Comparison of ENCODE assay signal across 20 mouse cellular contexts in the genomic region with DNA sequence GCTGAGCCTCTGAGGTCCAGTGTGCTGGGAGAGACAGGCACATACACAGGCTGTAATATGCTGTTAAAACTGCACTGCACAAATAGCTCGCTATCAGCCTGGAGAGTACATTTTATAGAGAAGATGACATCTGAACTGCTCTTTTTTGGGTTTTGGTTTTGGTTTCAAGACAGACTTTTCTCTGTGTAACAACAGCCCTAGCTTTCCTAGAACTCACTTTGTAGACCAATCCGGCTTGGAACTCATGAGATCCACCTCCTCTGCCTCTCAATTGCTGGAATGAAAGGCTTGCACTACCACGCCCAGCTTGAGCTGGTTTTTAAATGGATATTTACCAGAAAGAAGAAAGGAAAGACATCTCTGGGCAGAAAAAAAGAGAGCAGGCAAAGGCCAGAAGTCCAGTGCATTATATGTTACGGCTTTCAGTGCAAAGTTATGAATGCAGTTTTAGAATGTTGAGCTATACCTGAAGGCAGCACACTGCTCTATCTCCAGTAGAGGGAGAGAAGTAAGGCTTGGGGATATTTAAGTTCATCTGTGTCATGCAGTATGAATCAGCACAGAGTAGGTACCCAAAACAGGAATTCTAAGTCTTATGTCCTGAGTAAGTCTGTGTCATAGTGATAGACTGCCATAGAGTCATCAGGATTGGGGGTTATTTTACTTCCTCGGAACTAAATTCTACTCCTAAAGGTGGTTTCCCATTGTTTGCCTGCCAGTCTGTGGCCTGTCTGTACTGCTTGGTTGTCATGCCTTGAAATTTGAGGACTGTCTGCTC. TPM values are rescaled to one million over a fixed set of nuclear protein-coding genes. Genes with fewer than 3 reads are reported as not detected.
DNase-seq lines count a peak whose midpoint lies in the region; ATAC-seq and TF ChIP-seq lines count a peak whose summit lies in the region.
"Had no signal": no experiment of that assay in that cellular context is flagged by ENCODE, and none has a peak within 500 bp of the region (broad histone marks: within the 10 kb centered on the region; RNA-seq: fewer than 3 reads in every experiment).

No protein-coding gene starts in this region.

- peaks cover 48% of the 10 kb centered on the region for H3K36me3 ChIP-seq in megakaryocyte, embryonic 14.5 days (replicated peaks; ENCODE audit: low read length)
- peaks cover 3 to 21% of the 10 kb centered on the region in 2 experiments for H3K36me3 ChIP-seq in CH12.LX (replicated peaks in 1 of 2; ENCODE audit: control insufficient read depth in 1 of 2, insufficient read depth in 1 of 2, low read length in 1 of 2)
- H3K36me3 ChIP-seq in embryonic facial prominence, embryonic 13.5 days: no peaks in the 10 kb centered on the region
- H3K36me3 ChIP-seq in small intestine, adult 2 months (ENCODE audit: control insufficient read depth, insufficient read depth, low read length): peaks cover 6% of the 10 kb centered on the region
- H3K36me3 ChIP-seq: forebrain, embryonic 12.5 days; hindbrain, embryonic 12.5 days had no signal

- 77% methylated on average over 5 of the region's 5 CpGs for WGBS in embryonic facial prominence, embryonic 13.5 days
- WGBS in small intestine, adult 2 months: 63% methylated on average over 5 of the region's 5 CpGs

- intact Hi-C loops in left cerebral cortex, postnatal 10 days (cut with DNase I): no loop called here

- ATAC-seq in megakaryocyte, adult 5-6 weeks (ENCODE audit: poor library complexity, severe bottlenecking): no peak
- no peak for ATAC-seq in embryonic facial prominence, embryonic 13.5 days (ENCODE audit: insufficient number of reproducible peaks, insufficient read depth, low FRiP score, low TSS enrichment, low read depth)
- ATAC-seq: intestine, embryonic 16.5 days had no signal

- peaks cover 5% of the 10 kb centered on the region; the same call in 1 of the 2 replicates for H3K79me2 ChIP-seq in CH12.LX (replicated peaks; ENCODE audit: control insufficient read depth, extremely low read depth, insufficient read depth, poor library complexity, severe bottlenecking)

- no peak for TF ChIP-seq POLR2A in CH12.LX (IDR thresholded peaks at IDR 0.05; ENCODE audit: low read depth, low read length)
- TF ChIP-seq POLR2A in small intestine, adult 2 months (IDR thresholded peaks at IDR 0.05; ENCODE audit: low read depth, low read length): no peak

- in situ Hi-C loops in CH12.LX (cut with MboI; ENCODE audit: low pct_ligation_motif_present, low pct_unique_long_range_greater_than_20kb, low sequenced_read_pairs): no loop called here

- peak overlapping the region; percentile 86 for H3K4me3 ChIP-seq in megakaryocyte, embryonic 14.5 days (replicated peaks)
- H3K4me3 ChIP-seq in CH12.LX (replicated peaks in 1 of 3; ENCODE audit: low read depth in 2 of 3, low read length in 2 of 3, poor library complexity in 1 of 3): no peak overlapping the region
- H3K4me3 ChIP-seq in embryonic facial prominence, embryonic 13.5 days: no peak overlapping the region
- no peak overlapping the region for H3K4me3 ChIP-seq in small intestine, adult 2 months (ENCODE audit: low read depth, low read length)
- H3K4me3 ChIP-seq: forebrain, embryonic 12.5 days; hindbrain, embryonic 12.5 days had no signal

- H3K9ac ChIP-seq in CH12.LX (ENCODE audit: insufficient read depth, low read depth): no peak overlapping the region
- no peak overlapping the region for H3K9ac ChIP-seq in embryonic facial prominence, embryonic 13.5 days
- H3K9ac ChIP-seq: forebrain, embryonic 12.5 days; hindbrain, embryonic 12.5 days; liver, embryonic 14.5 days had no signal

- H3K4me1 ChIP-seq in megakaryocyte, embryonic 14.5 days: peaks cover 86% of the 10 kb centered on the region
- H3K4me1 ChIP-seq in CH12.LX (ENCODE audit: control insufficient read depth in 1 of 2, insufficient read depth in 2 of 2): peaks cover 9 to 49% of the 10 kb centered on the region in 2 experiments
- peaks cover 13% of the 10 kb centered on the region for H3K4me1 ChIP-seq in embryonic facial prominence, embryonic 13.5 days
- peaks cover 18% of the 10 kb centered on the region; the same call in 1 of the 2 replicates for H3K4me1 ChIP-seq in small intestine, adult 2 months (ENCODE audit: control insufficient read depth, insufficient read depth, insufficient read length, low read length)
- H3K4me1 ChIP-seq: forebrain, embryonic 12.5 days; hindbrain, embryonic 12.5 days had no signal

- TF ChIP-seq EP300 in CH12.LX (IDR thresholded peaks at IDR 0.05; ENCODE audit: low read length): no peak

- no peaks in the 10 kb centered on the region for H3K9me3 ChIP-seq in megakaryocyte, embryonic 14.5 days
- no peaks in the 10 kb centered on the region for H3K9me3 ChIP-seq in CH12.LX (replicated peaks; ENCODE audit: low read length)
- no peaks in the 10 kb centered on the region for H3K9me3 ChIP-seq in embryonic facial prominence, embryonic 13.5 days
- H3K9me3 ChIP-seq: forebrain, embryonic 12.5 days; hindbrain, embryonic 12.5 days had no signal

- peak overlapping the region; percentile 17; the same call in 1 of the 2 replicates for H3K4me2 ChIP-seq in CH12.LX (ENCODE audit: insufficient read depth, low read depth, poor library complexity, severe bottlenecking)
- no peak overlapping the region for H3K4me2 ChIP-seq in embryonic facial prominence, embryonic 13.5 days
- H3K4me2 ChIP-seq: forebrain, embryonic 12.5 days; hindbrain, embryonic 12.5 days had no signal

- TF ChIP-seq RAD21 in CH12.LX (IDR thresholded peaks at IDR 0.05; ENCODE audit: low read depth, low read length): no peak

- no peaks in the 10 kb centered on the region for H3K27me3 ChIP-seq in megakaryocyte, embryonic 14.5 days (replicated peaks)
- H3K27me3 ChIP-seq in CH12.LX (replicated peaks): no peaks in the 10 kb centered on the region
- H3K27me3 ChIP-seq in embryonic facial prominence, embryonic 13.5 days: no peaks in the 10 kb centered on the region
- H3K27me3 ChIP-seq in small intestine, adult 2 months (ENCODE audit: control insufficient read depth, insufficient read depth, low read length): no peaks in the 10 kb centered on the region
- H3K27me3 ChIP-seq: forebrain, embryonic 12.5 days; hindbrain, embryonic 12.5 days had no signal

- no peak overlapping the region for H3K27ac ChIP-seq in CH12.LX (ENCODE audit: insufficient read depth, low read depth)
- H3K27ac ChIP-seq in embryonic facial prominence, embryonic 13.5 days: peak overlapping the region; percentile 49; the same call in 1 of the 2 replicates
- peak overlapping the region; percentile 31; the same call in 1 of the 2 replicates for H3K27ac ChIP-seq in small intestine, adult 2 months (ENCODE audit: insufficient read depth, low read depth, low read length)
- H3K27ac ChIP-seq: forebrain, embryonic 12.5 days; hindbrain, embryonic 12.5 days; kidney, postnatal 0 days; liver, embryonic 14.5 days had no signal

- dilution Hi-C loops in CH12.LX (cut with MboI; ENCODE audit: extremely low pct_ligation_motif_present, extremely low pct_unique_long_range_greater_than_20kb, low sequenced_read_pairs): no loop called here

- no peak for DNase-seq in CH12.LX (ENCODE audit: extremely low read depth)
- DNase-seq in left cerebral cortex, postnatal 10 days (ENCODE audit: extremely low spot score in 1 of 2, low spot score in 2 of 2): no peak
- DNase-seq in embryo, embryonic 11 days: no peak
- DNase-seq in urinary bladder, postnatal 14 days (ENCODE audit: low spot score): no peak
- DNase-seq: adrenal gland, postnatal 25 days; cerebellum, postnatal 25 days; layer of hippocampus, adult 9-11 months; midbrain, embryonic 14.5 days; right cerebral cortex, postnatal 4 days had no signal

- TF ChIP-seq CTCF in CH12.LX (conservative IDR thresholded peaks at IDR 0.05 in 1 of 2, IDR thresholded peaks at IDR 0.05 in 1 of 2; ENCODE audit: low read depth in 2 of 2, low read length in 2 of 2): no peak
- no peak for TF ChIP-seq CTCF in small intestine, adult 2 months (IDR thresholded peaks at IDR 0.05; ENCODE audit: extremely low read depth, insufficient read length, insufficient replicate concordance, low read depth, low read length)

TF ChIP-seq in CH12.LX, 34 proteins besides CTCF, POLR2A, EP300 and RAD21 (continues in another document):
- no peak for TF ChIP-seq CHD2 (IDR thresholded peaks at IDR 0.05; ENCODE audit: low read length)
- no peak for TF ChIP-seq MAFK (IDR thresholded peaks at IDR 0.05; ENCODE audit: insufficient replicate concordance, low read length)
- TF ChIP-seq POLR2AphosphoS2 (IDR thresholded peaks at IDR 0.05; ENCODE audit: low read depth, low read length): no peak
- TF ChIP-seq NELFE (IDR thresholded peaks at IDR 0.05; ENCODE audit: low read depth, low read length): no peak
- no peak for TF ChIP-seq UBTF (IDR thresholded peaks at IDR 0.05; ENCODE audit: low read depth, low read length)

RNA-seq across cellular contexts. Expression of gene Rnf19b, which starts 9.8 kb away (rescaled TPM):
- polyA plus RNA-seq in megakaryocyte, embryonic 14.5 days (2012; ENCODE audit: insufficient read depth, low replicate concordance): 696 and 878 TPM in 2 replicates
- 20.2 and 24.2 TPM in 2 replicates for total RNA-seq in megakaryocyte, adult 5-6 weeks (2015)
- 52.8 and 56.8 TPM in 2 replicates for total RNA-seq in megakaryocyte, adult 5-6 weeks (2017)
- total RNA-seq in CH12.LX (2012; rRNA removed) (65.3 and 75.3 TPM in 2 replicates), CH12.LX (2014; rRNA removed) (104 and 111 TPM in 2 replicates)
- 98.3 and 102 TPM in 2 replicates for polyA plus RNA-seq in CH12.LX (2012; ENCODE audit: insufficient read length, low read depth)
- polyA plus RNA-seq in embryonic facial prominence, embryonic 13.5 days (2015; fragmentation: Nextera tagmentation; extraction: Ambion mirVana): 9.1 and 9.5 TPM in 2 replicates
- 99.3 and 218 TPM in 2 replicates for polyA plus RNA-seq in small intestine, adult 2 months (2012; rRNA removed)
- total RNA-seq in left cerebral cortex, postnatal 10 days (2021): 10 to 100 TPM; 71.6 to 85.4 TPM

RNA-seq across cellular contexts. Expression of gene Tmem54, which starts 37.5 kb away (rescaled TPM):
- polyA plus RNA-seq in megakaryocyte, embryonic 14.5 days (2012; ENCODE audit: insufficient read depth, low replicate concordance): not detected in 2 replicates
- not detected in 2 replicates for total RNA-seq in megakaryocyte, adult 5-6 weeks (2015)
- total RNA-seq in megakaryocyte, adult 5-6 weeks (2017): not detected in 2 replicates
- total RNA-seq in CH12.LX (2012; rRNA removed): not detected in 2 replicates
- not detected in 2 replicates for total RNA-seq in CH12.LX (2014; rRNA removed)
- polyA plus RNA-seq in CH12.LX (2012; ENCODE audit: insufficient read length, low read depth): not detected in 2 replicates
- 10.6 and 11.3 TPM in 2 replicates for polyA plus RNA-seq in embryonic facial prominence, embryonic 13.5 days (2015; fragmentation: Nextera tagmentation; extraction: Ambion mirVana)
- 473 and 851 TPM in 2 replicates for polyA plus RNA-seq in small intestine, adult 2 months (2012; rRNA removed)
- total RNA-seq in left cerebral cortex, postnatal 10 days (2021): not detected
- total RNA-seq: adrenal gland, postnatal 25 days; left cerebral cortex, postnatal 36 days had no signal
- polyA plus RNA-seq: heart, embryonic 14.5 days; midbrain, embryonic 14.5 days had no signal

RNA-seq across cellular contexts. Expression of gene Hpca, which starts 54.0 kb away (rescaled TPM):
- not detected in 2 replicates for polyA plus RNA-seq in megakaryocyte, embryonic 14.5 days (2012; ENCODE audit: insufficient read depth, low replicate concordance)
- total RNA-seq in megakaryocyte, adult 5-6 weeks (2015): not detected in 2 replicates
- not detected in 2 replicates for total RNA-seq in megakaryocyte, adult 5-6 weeks (2017)
- 28.5 and 31.6 TPM in 2 replicates for total RNA-seq in CH12.LX (2012; rRNA removed)
- 1.0 and 1.3 TPM in 2 replicates for total RNA-seq in CH12.LX (2014; rRNA removed)
- polyA plus RNA-seq in CH12.LX (2012; ENCODE audit: insufficient read length, low read depth): 2.9 and 3.6 TPM in 2 replicates
- 2.7 and 3.1 TPM in 2 replicates for polyA plus RNA-seq in embryonic facial prominence, embryonic 13.5 days (2015; fragmentation: Nextera tagmentation; extraction: Ambion mirVana)
- polyA plus RNA-seq in small intestine, adult 2 months (2012; rRNA removed): 0.56 and 0.72 TPM in 2 replicates
- total RNA-seq in left cerebral cortex, postnatal 10 days (2021): 100 to 1,000 TPM; 441 to 451 TPM

Comparison
In these comparisons a context has a peak if more than half of its experiments do, and no peak if none do; other contexts are left out.
1. RNA of gene Tmem54, which starts 37.5 kb away (polyA plus RNA-seq): 473 to 851 TPM in small intestine, adult 2 months; 10.6 to 11.3 TPM in embryonic facial prominence, embryonic 13.5 days, not detected in megakaryocyte, embryonic 14.5 days and not detected in CH12.LX; every median in the first group is over 10 times any median in the second.